Mouse (Mus musculus): ENCODE data around the gene Lyst. TPM values are rescaled to one million over a fixed set of nuclear protein-coding genes. Genes with fewer than 3 reads are reported as not detected.

Lyst gene
- polyA plus RNA-seq, 1 experiment from 2014 or later, result 4.2 TPM

DNA sequence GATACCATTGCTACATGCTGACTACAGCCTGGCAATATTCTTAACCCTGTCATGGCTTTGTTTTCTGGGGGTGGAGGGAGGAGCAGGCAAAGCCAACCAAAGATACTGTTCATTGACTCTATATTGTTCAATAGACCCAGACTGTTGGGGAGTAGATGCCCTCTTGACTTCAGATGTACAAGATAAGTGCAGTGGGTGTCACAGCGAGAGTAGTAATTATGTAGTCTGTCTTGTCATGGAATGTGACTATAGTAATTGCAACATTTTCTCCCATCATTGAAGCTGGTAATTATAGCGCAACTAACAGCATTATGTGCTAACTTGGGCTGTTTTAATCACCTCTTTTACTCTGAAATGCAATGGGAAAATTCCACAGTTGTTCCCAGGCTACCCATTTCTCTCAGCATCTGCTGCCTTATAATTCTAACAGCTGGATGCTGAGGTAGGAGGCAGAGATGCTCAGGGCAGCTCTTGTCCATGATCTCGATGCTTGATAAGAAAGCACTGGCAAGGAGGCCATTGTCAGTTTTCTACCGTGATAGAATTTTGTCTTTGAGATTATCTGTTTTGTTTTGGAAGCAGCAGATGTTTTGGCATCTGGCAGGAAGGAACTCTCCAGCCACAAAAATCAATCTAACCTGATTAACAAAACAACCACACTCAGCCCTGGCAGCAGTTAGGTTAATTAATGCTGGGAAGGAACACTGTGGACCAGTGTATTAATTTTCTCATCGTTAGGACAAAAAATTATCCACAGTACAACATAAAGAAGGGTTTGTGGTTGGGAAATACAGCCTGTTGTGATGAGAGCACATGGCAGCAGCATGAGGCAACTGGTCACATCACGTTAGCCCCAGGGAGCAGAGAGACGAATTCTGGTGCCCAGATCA is 230.3 kb downstream of the Lyst start:
- ATAC-seq (ENCODE audit: insufficient number of reproducible peaks, insufficient read depth, low FRiP score, low TSS enrichment, low read depth), result no peak
- no peaks in the 10 kb centered on the region for H3K9me3 ChIP-seq
- no peaks in the 10 kb centered on the region for H3K36me3 ChIP-seq
- no peaks in the 10 kb centered on the region for H3K27me3 ChIP-seq
- H3K27ac ChIP-seq, result no peak overlapping the region
- H3K9ac ChIP-seq, result no peak overlapping the region
- H3K4me1 ChIP-seq, result no peaks in the 10 kb centered on the region
- no peak overlapping the region for H3K4me3 ChIP-seq
- no peak overlapping the region for H3K4me2 ChIP-seq
- WGBS, result 58% methylated on average over 7 of the region's 7 CpGs

DNA sequence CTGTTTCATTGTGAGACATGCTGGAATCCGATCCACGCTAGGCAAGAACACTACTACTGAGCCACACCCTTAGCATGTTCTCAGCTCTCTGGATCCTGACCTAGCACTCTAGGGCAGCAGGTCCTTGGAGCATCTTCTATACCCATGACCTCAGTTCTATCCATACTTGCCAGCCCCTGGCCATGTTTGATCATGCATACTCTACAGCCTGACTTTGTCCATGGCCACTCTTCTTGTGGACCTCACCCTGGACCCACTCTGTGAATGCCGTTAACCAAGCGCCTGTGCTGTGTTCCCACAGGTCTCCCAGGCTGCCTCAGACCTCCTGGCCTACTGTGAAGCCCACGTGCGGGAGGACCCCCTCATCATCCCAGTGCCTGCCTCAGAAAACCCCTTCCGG is 234.7 kb downstream of the Lyst start:
- no peaks in the 10 kb centered on the region for H3K4me1 ChIP-seq
- H3K4me2 ChIP-seq, result no peak overlapping the region
- 84% methylated on average over 7 of the region's 7 CpGs for WGBS
- ATAC-seq (ENCODE audit: insufficient number of reproducible peaks, insufficient read depth, low FRiP score, low TSS enrichment, low read depth), result no peak
- no peaks in the 10 kb centered on the region for H3K9me3 ChIP-seq
- H3K4me3 ChIP-seq, result no peak overlapping the region
- no peak overlapping the region for H3K27ac ChIP-seq
- H3K36me3 ChIP-seq, result no peaks in the 10 kb centered on the region
- no peaks in the 10 kb centered on the region for H3K27me3 ChIP-seq
- no peak overlapping the region for H3K9ac ChIP-seq

DNA sequence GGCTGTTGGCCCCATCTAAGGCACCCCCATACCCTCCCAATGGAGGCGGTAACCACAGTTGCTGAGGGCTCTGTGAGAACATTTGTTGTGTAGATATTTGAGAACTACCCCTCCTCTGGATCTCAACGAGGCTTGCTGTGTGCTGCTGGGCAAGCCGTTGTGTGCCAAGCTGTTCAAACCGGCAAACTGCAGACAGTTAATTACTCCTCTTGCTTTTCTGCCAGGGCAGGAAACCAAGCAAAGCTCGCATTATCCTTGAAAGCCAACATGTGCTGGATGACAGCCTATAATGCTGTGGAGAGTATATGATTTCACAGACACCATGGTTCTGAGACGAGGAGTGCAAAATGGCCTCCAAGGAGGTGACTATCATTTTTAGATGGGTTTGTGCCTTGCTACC is 236.3 kb downstream of the Lyst start:
- WGBS, result 74% methylated on average over 6 of the region's 6 CpGs
- no peaks in the 10 kb centered on the region for H3K36me3 ChIP-seq
- no peak overlapping the region for H3K27ac ChIP-seq
- no peak for ATAC-seq (ENCODE audit: insufficient number of reproducible peaks, insufficient read depth, low FRiP score, low TSS enrichment, low read depth)
- no peaks in the 10 kb centered on the region for H3K4me1 ChIP-seq
- no peaks in the 10 kb centered on the region for H3K27me3 ChIP-seq
- H3K4me2 ChIP-seq, result no peak overlapping the region
- H3K9ac ChIP-seq, result no peak overlapping the region
- H3K9me3 ChIP-seq, result no peaks in the 10 kb centered on the region
- no peak overlapping the region for H3K4me3 ChIP-seq

DNA sequence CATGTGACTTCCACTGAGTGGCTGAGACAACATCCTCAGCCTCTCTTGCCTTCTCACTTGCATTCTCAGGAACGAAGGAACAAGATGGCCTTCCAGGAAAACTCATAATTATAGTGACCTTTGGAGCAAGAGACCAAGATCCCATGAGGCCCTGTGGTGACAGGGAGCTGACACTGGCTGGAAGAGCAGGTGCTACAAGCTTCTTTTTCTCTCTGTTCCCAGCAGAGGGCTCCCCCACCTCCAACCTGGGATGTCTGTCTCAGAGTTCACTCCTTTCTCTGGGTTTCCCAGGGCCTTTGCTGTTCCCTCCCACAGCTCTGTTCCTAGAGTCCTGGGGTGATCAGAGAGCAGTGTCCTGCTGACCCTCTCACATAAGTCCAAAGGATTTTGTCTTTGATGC is 237.9 kb downstream of the Lyst start:
- no peaks in the 10 kb centered on the region for H3K27me3 ChIP-seq
- no peak for ATAC-seq (ENCODE audit: insufficient number of reproducible peaks, insufficient read depth, low FRiP score, low TSS enrichment, low read depth)

More for the DNA sequence above, 237.9 kb downstream of the Lyst start:
- H3K9ac ChIP-seq, result no peak overlapping the region
- 24% methylated on average over 1 of the region's 1 CpGs for WGBS
- H3K4me2 ChIP-seq, result no peak overlapping the region
- no peak overlapping the region for H3K27ac ChIP-seq
- no peaks in the 10 kb centered on the region for H3K4me1 ChIP-seq
- H3K9me3 ChIP-seq, result no peaks in the 10 kb centered on the region
- H3K4me3 ChIP-seq, result no peak overlapping the region
- no peaks in the 10 kb centered on the region for H3K36me3 ChIP-seq

Other genes starting within 250 kb of the Lyst start
- 10.6 and 11.4 TPM in 2 replicates for gene Gpr137b, start 196.4 kb upstream of the Lyst start, polyA plus RNA-seq (2015; fragmentation: Nextera tagmentation; extraction: Ambion mirVana)
- 45.8 and 66.0 TPM in 2 replicates for gene Nid1, start 152.8 kb upstream of the Lyst start, polyA plus RNA-seq (2015; fragmentation: Nextera tagmentation; extraction: Ambion mirVana)
- 4.2 and 6.0 TPM in 2 replicates for gene Gng4, start 193.7 kb downstream of the Lyst start, polyA plus RNA-seq (2015; fragmentation: Nextera tagmentation; extraction: Ambion mirVana)